Mouse (Mus musculus): ENCODE results near the gene Mogat1. TPM values are rescaled to one million over a fixed set of nuclear protein-coding genes. Genes with fewer than 3 reads are reported as not detected.

The Mogat1 gene
- polyA plus RNA-seq, 1 experiment = not detected

GRCm38 (mm10) chr1:78507137-78507536, 3.7 kb upstream of the Mogat1 start:
- Histone ChIP-seq H3K27ac (ENCODE audit: insufficient read depth, low read length) (no peak overlapping the region), H3K4me3 (ENCODE audit: insufficient read depth, low read length) (no peak overlapping the region), H3K4me1 (ENCODE audit: control insufficient read depth, insufficient read depth, low read length) (no peaks in the 10 kb centered on the region)
- TF ChIP-seq POLR2A (IDR thresholded peaks at IDR 0.05; ENCODE audit: extremely low read depth, insufficient read depth, low read length) (no peak), CTCF (IDR thresholded peaks at IDR 0.05; ENCODE audit: extremely low read depth, insufficient read depth, low read length) (no peak)

DNA sequence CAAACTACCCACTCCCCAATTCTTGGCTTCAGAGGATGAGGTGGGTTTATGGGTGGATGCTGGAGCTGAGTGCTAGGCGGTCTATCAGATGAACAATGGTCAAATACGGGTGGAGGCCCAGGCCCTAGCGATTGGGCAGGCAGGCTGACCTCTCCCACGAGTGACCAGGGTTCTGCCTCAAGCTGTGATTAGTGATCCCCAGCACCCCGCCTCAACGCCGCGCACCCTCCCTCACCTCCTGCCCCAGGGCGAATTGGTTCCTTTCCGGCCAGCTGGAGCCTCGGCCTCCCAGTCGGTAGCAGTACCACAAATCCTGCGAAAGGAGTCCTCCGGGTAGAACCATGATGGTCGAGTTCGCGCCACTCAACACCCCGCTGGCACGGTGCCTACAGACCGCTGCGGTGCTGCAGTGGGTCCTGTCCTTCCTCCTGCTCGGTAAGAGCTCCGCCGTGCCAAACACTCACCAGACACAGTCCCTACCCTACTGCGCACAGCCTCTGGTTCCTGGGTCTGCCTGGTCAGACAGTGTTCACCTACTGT, 900 bp downstream of the Mogat1 start, which contains the start of gene BC035947:
TSS of gene BC035947 (minus strand) at position 538 of the 540 bp plus-strand sequence.
- H3K4me1 ChIP-seq (ENCODE audit: control insufficient read depth, insufficient read depth, low read length) = no peaks in the 10 kb centered on the region
- no peak within 1 kb of the TSS for H3K27ac ChIP-seq (ENCODE audit: insufficient read depth, low read length)
- no peak for TF ChIP-seq POLR2A (IDR thresholded peaks at IDR 0.05; ENCODE audit: extremely low read depth, insufficient read depth, low read length)
- TF ChIP-seq CTCF (IDR thresholded peaks at IDR 0.05; ENCODE audit: extremely low read depth, insufficient read depth, low read length) = no peak
- H3K4me3 ChIP-seq (ENCODE audit: insufficient read depth, low read length) = no peak within 1 kb of the TSS

DNA sequence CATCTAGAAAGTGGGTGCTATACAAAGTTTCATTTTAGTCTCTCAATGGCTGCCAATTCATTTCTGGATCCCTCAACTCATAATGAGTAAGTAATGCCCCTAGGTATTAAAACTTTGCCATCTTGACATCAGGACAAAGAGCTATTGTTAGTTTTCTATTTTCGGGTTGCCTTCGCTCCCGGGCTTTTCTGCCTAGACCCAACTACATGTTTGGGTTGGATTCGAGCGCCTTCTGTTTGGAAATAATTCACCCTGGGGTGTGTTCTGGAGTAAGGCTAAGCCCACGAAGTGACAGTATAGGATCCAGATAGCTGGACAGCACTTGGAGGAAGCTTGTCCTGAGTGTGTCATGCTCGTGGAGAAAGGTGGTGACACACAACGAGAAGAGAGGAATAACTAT, 2.0 kb downstream of the Mogat1 start:
- Histone ChIP-seq H3K27ac (ENCODE audit: insufficient read depth, low read length) (no peak overlapping the region), H3K4me3 (ENCODE audit: insufficient read depth, low read length) (no peak overlapping the region), H3K4me1 (ENCODE audit: control insufficient read depth, insufficient read depth, low read length) (no peaks in the 10 kb centered on the region)
- TF ChIP-seq CTCF (IDR thresholded peaks at IDR 0.05; ENCODE audit: extremely low read depth, insufficient read depth, low read length) = no peak
- TF ChIP-seq POLR2A (IDR thresholded peaks at IDR 0.05; ENCODE audit: extremely low read depth, insufficient read depth, low read length) = no peak

GRCm38 (mm10) chr1:78518907-78519306, 8.1 kb downstream of the Mogat1 start:
- H3K27ac ChIP-seq (ENCODE audit: insufficient read depth, low read length) = no peak overlapping the region
- no peaks in the 10 kb centered on the region for H3K4me1 ChIP-seq (ENCODE audit: control insufficient read depth, insufficient read depth, low read length)
- TF ChIP-seq CTCF (IDR thresholded peaks at IDR 0.05; ENCODE audit: extremely low read depth, insufficient read depth, low read length) = no peak
- no peak overlapping the region for H3K4me3 ChIP-seq (ENCODE audit: insufficient read depth, low read length)

DNA sequence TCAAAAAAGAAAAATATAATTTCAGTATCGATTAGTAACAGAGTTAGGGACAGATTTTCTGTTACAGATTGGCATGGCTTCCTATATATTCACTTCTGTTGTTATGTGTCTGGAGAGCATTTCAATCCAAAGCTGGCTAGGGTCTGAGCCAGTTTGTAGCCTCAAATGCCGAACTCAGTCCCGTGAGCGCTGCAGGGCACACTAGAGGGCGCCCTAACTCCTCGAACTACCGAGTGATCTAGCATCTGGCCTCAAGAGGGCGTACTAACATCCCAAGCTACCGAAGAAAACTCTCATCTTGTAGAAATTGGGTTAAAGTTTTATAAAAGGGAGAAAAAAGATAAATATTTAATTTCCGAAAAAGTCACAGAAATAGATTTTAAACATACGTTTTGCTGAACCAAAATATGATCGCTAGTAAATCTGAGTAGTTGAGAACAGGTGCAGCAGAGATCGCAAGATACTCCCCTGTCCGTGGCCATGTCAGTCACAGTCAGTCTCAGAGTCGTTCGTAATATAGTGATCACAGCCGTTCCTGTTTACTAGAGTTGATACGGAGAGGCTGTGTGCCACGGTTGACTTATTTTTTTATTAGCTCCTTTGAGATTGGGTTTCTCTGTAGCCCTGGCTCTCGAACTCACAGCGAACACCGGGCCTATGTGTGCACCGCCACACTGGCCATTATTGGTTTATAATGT, 14.5 kb downstream of the Mogat1 start:
- no peak overlapping the region for H3K27ac ChIP-seq (ENCODE audit: insufficient read depth, low read length)
- TF ChIP-seq CTCF (IDR thresholded peaks at IDR 0.05; ENCODE audit: extremely low read depth, insufficient read depth, low read length) (peak; percentile 100), POLR2A (IDR thresholded peaks at IDR 0.05; ENCODE audit: extremely low read depth, insufficient read depth, low read length) (no peak)
- no peak overlapping the region for H3K4me3 ChIP-seq (ENCODE audit: insufficient read depth, low read length)
- no peaks in the 10 kb centered on the region for H3K4me1 ChIP-seq (ENCODE audit: control insufficient read depth, insufficient read depth, low read length)

DNA sequence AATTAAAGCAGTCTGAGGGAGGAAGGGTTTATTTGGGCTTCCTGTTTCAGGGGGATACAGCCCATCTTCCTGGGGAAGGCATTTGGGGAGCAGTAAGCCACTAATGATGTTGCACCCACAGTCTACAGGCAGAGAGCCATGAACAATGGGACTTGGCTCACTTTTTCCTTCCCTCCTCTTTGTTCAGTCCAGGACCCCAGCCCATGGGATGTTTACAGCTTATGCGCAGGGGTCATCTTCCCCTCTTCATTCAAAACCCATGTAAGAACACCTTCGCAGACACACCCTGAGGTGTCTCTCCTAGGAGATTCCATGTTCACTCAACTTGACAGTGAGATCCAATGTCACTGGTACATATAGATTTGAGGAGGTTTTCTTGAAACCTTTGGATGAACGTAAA, 17.6 kb downstream of the Mogat1 start:
- Histone ChIP-seq H3K27ac (ENCODE audit: insufficient read depth, low read length) (no peak overlapping the region), H3K4me1 (ENCODE audit: control insufficient read depth, insufficient read depth, low read length) (no peaks in the 10 kb centered on the region), H3K4me3 (ENCODE audit: insufficient read depth, low read length) (no peak overlapping the region)
- TF ChIP-seq CTCF (IDR thresholded peaks at IDR 0.05; ENCODE audit: extremely low read depth, insufficient read depth, low read length) (no peak), POLR2A (IDR thresholded peaks at IDR 0.05; ENCODE audit: extremely low read depth, insufficient read depth, low read length) (no peak)

DNA sequence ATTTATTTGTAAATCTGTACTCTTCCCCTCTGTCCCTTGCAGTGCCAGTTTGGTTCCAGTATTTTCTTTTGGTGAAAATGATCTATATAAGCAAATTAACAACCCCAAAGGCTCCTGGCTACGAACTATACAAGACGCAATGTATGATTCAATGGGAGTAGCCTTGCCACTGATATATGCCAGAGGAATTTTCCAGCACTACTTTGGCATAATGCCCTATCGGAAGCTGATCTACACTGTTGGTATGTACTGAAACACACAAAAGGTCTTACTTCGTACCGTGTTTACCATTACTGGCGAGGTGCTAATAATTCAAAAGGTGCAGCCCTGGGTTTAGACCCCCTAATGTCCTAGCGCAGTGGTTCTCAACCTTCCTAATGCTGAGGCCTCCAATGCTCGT, 18.2 kb downstream of the Mogat1 start:
- Histone ChIP-seq H3K27ac (ENCODE audit: insufficient read depth, low read length) (no peak overlapping the region), H3K4me1 (ENCODE audit: control insufficient read depth, insufficient read depth, low read length) (no peaks in the 10 kb centered on the region), H3K4me3 (ENCODE audit: insufficient read depth, low read length) (no peak overlapping the region)
- TF ChIP-seq POLR2A (IDR thresholded peaks at IDR 0.05; ENCODE audit: extremely low read depth, insufficient read depth, low read length) = no peak
- TF ChIP-seq CTCF (IDR thresholded peaks at IDR 0.05; ENCODE audit: extremely low read depth, insufficient read depth, low read length) = no peak

- Histone ChIP-seq H3K4me3 (ENCODE audit: insufficient read depth, low read length) (no peak overlapping the region), H3K27ac (ENCODE audit: insufficient read depth, low read length) (no peak overlapping the region), H3K4me1 (ENCODE audit: control insufficient read depth, insufficient read depth, low read length) (no peaks in the 10 kb centered on the region)
- TF ChIP-seq POLR2A (IDR thresholded peaks at IDR 0.05; ENCODE audit: extremely low read depth, insufficient read depth, low read length) (no peak), CTCF (IDR thresholded peaks at IDR 0.05; ENCODE audit: extremely low read depth, insufficient read depth, low read length) (no peak)
Measured at GRCm38 (mm10) chr1:78530500-78531215, 19.9 kb downstream of the Mogat1 start.

DNA sequence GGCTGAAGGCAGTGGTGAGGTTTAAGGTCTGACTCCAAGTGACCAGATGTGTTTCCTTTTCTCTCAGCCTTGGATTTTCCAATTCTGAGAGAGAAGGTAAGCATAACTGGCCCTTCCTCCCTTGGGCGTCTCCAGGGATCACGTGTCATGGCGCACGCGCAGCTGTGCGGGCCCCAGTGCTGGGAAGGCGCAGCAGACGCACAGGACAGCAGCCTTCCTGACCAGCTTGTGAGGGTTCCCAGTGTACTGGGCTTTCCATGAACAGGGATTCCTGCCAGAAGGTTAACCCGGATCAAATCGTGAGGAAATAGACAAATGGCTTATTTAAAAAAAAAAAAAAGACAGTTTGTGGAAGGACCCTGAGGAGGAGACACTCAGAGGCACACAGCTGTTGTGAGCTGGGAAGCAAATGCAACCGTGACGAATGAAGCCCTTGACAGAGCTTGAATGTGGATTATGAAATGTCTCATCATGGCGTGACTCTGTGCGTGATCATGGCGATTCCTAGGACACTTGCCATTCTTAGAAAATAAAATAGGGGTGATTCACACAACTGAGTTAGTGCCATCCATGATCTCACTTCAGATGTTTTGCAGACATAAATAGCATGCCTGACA, 21.5 kb downstream of the Mogat1 start:
- H3K4me1 ChIP-seq (ENCODE audit: control insufficient read depth, insufficient read depth, low read length) = no peaks in the 10 kb centered on the region
- TF ChIP-seq CTCF (IDR thresholded peaks at IDR 0.05; ENCODE audit: extremely low read depth, insufficient read depth, low read length) (no peak), POLR2A (IDR thresholded peaks at IDR 0.05; ENCODE audit: extremely low read depth, insufficient read depth, low read length) (no peak)
- H3K27ac ChIP-seq (ENCODE audit: insufficient read depth, low read length) = no peak overlapping the region
- no peak overlapping the region for H3K4me3 ChIP-seq (ENCODE audit: insufficient read depth, low read length)
